Mouse (Mus musculus) stomach, postnatal 0 days (tissue): ENCODE data around the gene Hoxd13. TPM values are rescaled to one million over a fixed set of nuclear protein-coding genes. Genes with fewer than 3 reads are reported as not detected.

Experiments
- ATAC-seq: fragments of 200-750 bp; cut with Nextera tagmentation; 2 replicates; pipeline ENCODE4 v1.8.0; 2017; ENCODE audit not compliant: low FRiP score, low TSS enrichment
- DNase-seq: peaks from one replicate; pipeline ENCODE4 v3.0.0-alpha.2; 2016; ENCODE audit warnings: low spot score
- H3K27ac ChIP-seq: fragments of 300-500 bp; sonication (generic); replicated peaks from 2 replicates; pipeline ENCODE4 v1.5.1; 2014; ENCODE audit warnings: mild to moderate bottlenecking, control low read depth
- H3K27me3 ChIP-seq: fragments of 300-500 bp; sonication (generic); 2 replicates; pipeline ENCODE4 v1.6.1; 2014; ENCODE audit warnings: low read length; ENCODE audit not compliant: control insufficient read depth, insufficient read depth
- H3K36me3 ChIP-seq: fragments of 300-500 bp; sonication (generic); 2 replicates; pipeline ENCODE4 v1.6.1; 2014; ENCODE audit warnings: low read length, mixed read lengths; ENCODE audit not compliant: control insufficient read depth, insufficient read depth
- H3K4me1 ChIP-seq: fragments of 300-500 bp; sonication (generic); replicated peaks from 2 replicates; pipeline ENCODE4 v1.6.1; 2014; ENCODE audit warnings: antibody characterized with exemption; ENCODE audit not compliant: control insufficient read depth, insufficient read depth
- H3K4me2 ChIP-seq: fragments of 300-500 bp; sonication (generic); replicated peaks from 2 replicates; pipeline ENCODE4 v1.6.1; 2014; ENCODE audit warnings: low read depth, mild to moderate bottlenecking, control low read depth, moderate library complexity
- H3K4me3 ChIP-seq: fragments of 300-500 bp; sonication (generic); 2 replicates; pipeline ENCODE4 v1.5.1; 2014; ENCODE audit warnings: low read depth, low read length, control low read depth
- H3K9ac ChIP-seq: fragments of 300-500 bp; sonication (generic); 2 replicates; pipeline ENCODE4 v1.6.1; 2014; ENCODE audit warnings: mild to moderate bottlenecking, low read length, control low read depth, mixed read lengths
- H3K9me3 ChIP-seq: fragments of 300-500 bp; sonication (generic); 2 replicates; pipeline ENCODE4 v1.6.1; 2016; ENCODE audit warnings: low read length; ENCODE audit not compliant: control insufficient read depth
- CTCF ChIP-seq: IDR thresholded peaks from 2 replicates; pipeline ENCODE4 v1.5.1; 2016; ENCODE audit warnings: antibody characterized with exemption, low read depth, mild to moderate bottlenecking, moderate library complexity
- EP300 ChIP-seq: optimal IDR thresholded peaks from 2 replicates; pipeline ENCODE3; 2016; ENCODE audit warnings: antibody characterized with exemption
- WGBS: fragments of 180-500 bp; shearing (Covaris S2); extraction: QIAGEN DNeasy Blood & Tissue Kit; methylation state at CpG from one replicate; pipeline ENCODE4 v1.1.7; 2014; 5-methylcytosine and 5-hydroxymethylcytosine counted together
- microRNA-seq: library from miRNA; unstranded; fragments of <30 nt; microRNA quantifications from one replicate; pipeline ENCODE4, GENCODE M21; 2016
- polyA plus RNA-seq: library from polyadenylated mRNA; unstranded; fragments of >200 nt; fragmentation: Nextera tagmentation; extraction: Ambion mirVana; gene quantifications from 2 replicates; pipeline ENCODE4 v1.2.1, GENCODE M21; 2015

Hoxd13 gene
- polyA plus RNA-seq, 1 experiment from 2014 or later = not detected

DNA sequence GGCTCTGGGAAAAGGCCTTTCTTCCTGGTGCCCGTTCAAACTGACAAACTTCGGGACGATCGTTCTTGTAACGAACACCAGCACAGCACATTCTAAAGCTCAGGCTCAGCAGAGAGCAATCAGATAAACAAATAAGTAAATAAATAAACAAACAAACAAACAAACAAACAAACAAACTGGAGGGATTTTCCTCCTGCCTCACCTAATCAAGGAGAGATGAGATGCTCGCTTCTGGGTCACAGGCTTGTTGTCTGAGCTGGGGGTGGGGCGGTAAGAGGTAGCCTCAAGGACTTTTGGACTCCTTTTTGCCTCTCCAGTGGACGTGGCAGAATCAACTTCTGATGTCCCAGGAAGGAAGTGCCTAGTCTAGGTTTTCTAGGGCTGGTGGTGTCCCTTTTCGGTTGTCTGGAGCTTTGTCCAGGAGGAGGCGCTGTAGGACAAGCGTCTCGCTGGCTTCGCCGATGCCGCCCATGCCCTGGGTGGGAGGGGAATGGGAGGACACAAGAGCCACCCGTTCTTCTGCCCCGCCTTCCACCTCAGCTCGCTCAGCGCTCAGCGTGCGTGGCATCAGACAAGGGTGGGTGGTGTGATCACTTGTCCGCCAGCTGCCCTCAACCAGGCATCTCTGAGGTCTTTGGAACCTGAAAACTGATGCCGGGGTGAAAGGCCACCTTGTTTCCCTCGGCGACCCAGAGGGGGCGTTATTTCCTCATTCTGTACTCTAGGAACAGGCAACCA, 47.6 kb downstream of the Hoxd13 start:
- Histone ChIP-seq H3K4me3 (no peak overlapping the region), H3K4me1 (no peaks in the 10 kb centered on the region), H3K36me3 (no peaks in the 10 kb centered on the region), H3K27me3 (peaks cover 17% of the 10 kb centered on the region; the same call in 1 of the 2 replicates), H3K9ac (no peak overlapping the region), H3K9me3 (no peaks in the 10 kb centered on the region), H3K4me2 (peak overlapping the region; percentile 48), H3K27ac (no peak overlapping the region)
- ATAC-seq = peak; percentile 78
- TF ChIP-seq EP300 (no peak), CTCF (peak; percentile 94)
- WGBS = 4% methylated on average over 26 of the region's 26 CpGs
- peak; percentile 85 for DNase-seq

DNA sequence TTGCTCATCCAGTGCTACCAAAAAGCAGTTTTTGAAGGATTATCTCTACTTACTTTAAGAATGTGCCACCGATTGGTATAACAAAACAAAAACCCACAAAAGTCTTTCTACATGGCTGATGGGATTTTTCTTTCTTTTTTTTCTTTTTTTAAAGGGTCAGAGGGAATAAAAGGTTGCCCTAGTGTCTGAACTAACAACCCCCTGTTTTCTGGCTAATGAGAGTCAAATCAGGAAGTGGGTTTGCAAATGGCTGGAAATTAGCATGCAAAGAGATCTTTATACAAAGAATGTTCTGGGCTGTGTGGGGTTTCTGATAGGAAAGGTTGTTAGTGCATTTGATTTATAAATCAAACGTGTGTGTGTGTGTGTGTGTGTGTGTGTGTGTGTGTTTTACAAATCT, 52.3 kb downstream of the Hoxd13 start:
- DNase-seq = no peak
- WGBS = 36% methylated on average over 2 of the region's 2 CpGs
- Histone ChIP-seq H3K9ac (no peak overlapping the region), H3K4me3 (no peak overlapping the region), H3K4me1 (no peaks in the 10 kb centered on the region), H3K9me3 (no peaks in the 10 kb centered on the region), H3K27me3 (peaks cover 27% of the 10 kb centered on the region; the same call in 1 of the 2 replicates), H3K4me2 (no peak overlapping the region), H3K27ac (no peak overlapping the region), H3K36me3 (no peaks in the 10 kb centered on the region)
- ATAC-seq = no peak
- TF ChIP-seq EP300 (no peak), CTCF (no peak)

DNA sequence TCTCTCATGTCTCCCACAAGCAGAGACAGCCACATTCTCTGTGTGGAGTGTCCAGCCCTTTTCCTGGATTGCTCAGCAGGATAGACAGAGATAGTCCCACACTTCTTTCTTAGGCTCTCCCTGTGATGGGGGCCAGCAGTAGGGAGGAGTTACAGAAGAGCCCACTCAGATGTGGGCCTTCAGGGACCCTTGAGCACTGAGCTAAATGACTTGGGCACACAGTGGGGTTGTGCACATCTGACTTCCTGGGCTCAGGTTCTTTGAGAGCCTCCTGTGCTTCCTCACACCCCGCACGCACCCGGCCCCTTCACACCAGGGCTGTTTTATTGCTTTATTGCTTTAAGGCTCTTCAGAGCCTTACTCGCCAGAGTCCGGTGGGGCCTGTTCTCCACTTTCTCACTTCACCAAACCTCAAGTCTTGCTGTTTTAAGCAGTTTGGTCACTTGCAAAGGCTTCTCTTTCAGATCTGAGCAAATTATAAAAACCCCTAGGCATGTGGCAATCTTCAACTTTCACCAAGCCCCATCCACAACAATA, 52.9 kb downstream of the Hoxd13 start:
- no peak for ATAC-seq
- DNase-seq = no peak
- H3K4me1 ChIP-seq = no peaks in the 10 kb centered on the region
- H3K4me3 ChIP-seq = no peak overlapping the region
- no peak overlapping the region for H3K9ac ChIP-seq
- H3K27ac ChIP-seq = no peak overlapping the region
- no peaks in the 10 kb centered on the region for H3K36me3 ChIP-seq
- TF ChIP-seq EP300 (no peak), CTCF (no peak)
- peaks cover 24% of the 10 kb centered on the region; the same call in 1 of the 2 replicates for H3K27me3 ChIP-seq
- 28% methylated on average over 5 of the region's 5 CpGs for WGBS
- no peak overlapping the region for H3K4me2 ChIP-seq
- no peaks in the 10 kb centered on the region for H3K9me3 ChIP-seq

Small RNA genes within 50 kb of the gene (microRNA-seq; reads per million reads assigned to microRNA genes)
- gene Gm44463 = not detected

Other genes starting within 250 kb of the Hoxd13 start
- gene Lnpk, start 88.9 kb upstream of the Hoxd13 start, polyA plus RNA-seq = 10.4 and 12.0 TPM in 2 replicates
- not detected in 2 replicates for gene Evx2, start 8.8 kb upstream of the Hoxd13 start, polyA plus RNA-seq
- gene Hoxd12, start 6.7 kb downstream of the Hoxd13 start, polyA plus RNA-seq = not detected in 2 replicates
- gene Hoxd11, start 11.2 kb downstream of the Hoxd13 start, polyA plus RNA-seq = not detected in 2 replicates
- gene Hoxd10, start 23.6 kb downstream of the Hoxd13 start, polyA plus RNA-seq = 0.10 TPM in 1 of 2 replicates, not detected in the other
- gene Hoxd9, start 29.4 kb downstream of the Hoxd13 start, polyA plus RNA-seq = 0.31 and 0.34 TPM in 2 replicates
- gene Hoxd8, start 36.3 kb downstream of the Hoxd13 start, polyA plus RNA-seq = 1.3 TPM in 2 replicates
- gene Hoxd3, start 43.6 kb downstream of the Hoxd13 start, polyA plus RNA-seq = 1.3 and 1.5 TPM in 2 replicates
- gene Hoxd4, start 43.6 kb downstream of the Hoxd13 start, polyA plus RNA-seq = 0.08 and 0.19 TPM in 2 replicates
- gene Gm28230, start 58.4 kb downstream of the Hoxd13 start, polyA plus RNA-seq = not detected in 2 replicates
- not detected in 2 replicates for gene Hoxd1, start 94.7 kb downstream of the Hoxd13 start, polyA plus RNA-seq
- gene Mtx2, start 157.5 kb downstream of the Hoxd13 start, polyA plus RNA-seq = 76.7 and 81.1 TPM in 2 replicates